Mouse (Mus musculus) CH12.LX (cell line): ENCODE results near the gene Agfg2. TPM values are rescaled to one million over a fixed set of nuclear protein-coding genes. Genes with fewer than 3 reads are reported as not detected.

ENCODE experiments used
- DNase-seq: peaks from one replicate; pipeline ENCODE4 v3.0.0-alpha.2; 2013; ENCODE audit errors: extremely low read depth
- H3K27ac ChIP-seq: 2 replicates; pipeline ENCODE4 v1.5.1; 2012; ENCODE audit warnings: low read depth, mild to moderate bottlenecking, control low read depth, moderate library complexity; ENCODE audit not compliant: insufficient read depth
- H3K27me3 ChIP-seq: replicated peaks from 2 replicates; pipeline ENCODE3; 2012; ENCODE audit warnings: inconsistent platforms
- H3K36me3 ChIP-seq, 2 experiments: replicated peaks in 1 of 2; 2 replicates each; pipeline versions ENCODE3 to v1.6.1; 2012; ENCODE audit warnings: inconsistent platforms in 1 of 2, low read length in 1 of 2, mild to moderate bottlenecking in 1 of 2, mixed read lengths in 1 of 2, moderate library complexity in 1 of 2; ENCODE audit not compliant: control insufficient read depth in 1 of 2, insufficient read depth in 1 of 2
- H3K4me1 ChIP-seq, 2 experiments: 2 replicates each; pipeline ENCODE4 v1.6.1; 2012; ENCODE audit warnings: inconsistent platforms in 1 of 2, moderate library complexity in 1 of 2; ENCODE audit not compliant: insufficient read depth in 2 of 2, control insufficient read depth in 1 of 2
- H3K4me2 ChIP-seq: 2 replicates; pipeline ENCODE4 v1.6.1; 2012; ENCODE audit warnings: low read depth, mild to moderate bottlenecking, control low read depth; ENCODE audit not compliant: poor library complexity, insufficient read depth, severe bottlenecking
- H3K4me3 ChIP-seq, 3 experiments: fragments of 150-350 bp in 1 of 3; sonication (generic) in 1 of 3; replicated peaks in 1 of 3; 2 replicates each; pipeline versions ENCODE3 to v1.5.1; 2011 to 2012; ENCODE audit warnings: low read depth in 2 of 3, low read length in 2 of 3, mild to moderate bottlenecking in 2 of 3, moderate library complexity in 2 of 3, control low read depth in 1 of 3, improper control_type of control experiment in 1 of 3, inconsistent platforms in 1 of 3, mixed read lengths in 1 of 3; ENCODE audit not compliant: poor library complexity in 1 of 3
- H3K79me2 ChIP-seq: replicated peaks from 2 replicates; pipeline ENCODE4 v1.6.1; 2012; ENCODE audit warnings: mild to moderate bottlenecking, moderate library complexity; ENCODE audit not compliant: control insufficient read depth, poor library complexity, insufficient read depth, severe bottlenecking; ENCODE audit errors: extremely low read depth
- H3K9ac ChIP-seq: 2 replicates; pipeline ENCODE4 v1.6.1; 2012; ENCODE audit warnings: low read depth, mild to moderate bottlenecking, control low read depth, moderate library complexity; ENCODE audit not compliant: insufficient read depth
- H3K9me3 ChIP-seq: replicated peaks from 2 replicates; pipeline ENCODE3; 2012; ENCODE audit warnings: low read length, inconsistent platforms, mixed read lengths
- CHD1 ChIP-seq: IDR thresholded peaks from 2 replicates; pipeline ENCODE4 v1.6.1; 2012; ENCODE audit warnings: low read depth, low read length, improper control_type of control experiment, inconsistent platforms
- CHD2 ChIP-seq: IDR thresholded peaks from 2 replicates; pipeline ENCODE4 v1.6.1; 2011; ENCODE audit warnings: low read length, improper control_type of control experiment
- E2F4 ChIP-seq: IDR thresholded peaks from 2 replicates; pipeline ENCODE4 v1.6.1; 2011; ENCODE audit warnings: low read depth, low read length, improper control_type of control experiment; ENCODE audit not compliant: insufficient replicate concordance
- GABPA ChIP-seq: IDR thresholded peaks from 2 replicates; pipeline ENCODE4 v1.6.1; 2012; ENCODE audit warnings: low read depth, low read length, improper control_type of control experiment, inconsistent platforms; ENCODE audit not compliant: insufficient replicate concordance
- HCFC1 ChIP-seq: IDR thresholded peaks from 2 replicates; pipeline ENCODE4 v1.6.1; 2012; ENCODE audit warnings: low read depth, mild to moderate bottlenecking, inconsistent platforms, low read length, improper control_type of control experiment
- IRF4 ChIP-seq: IDR thresholded peaks from 2 replicates; pipeline ENCODE4 v1.6.1; 2014; ENCODE audit warnings: low read depth, mild to moderate bottlenecking, inconsistent platforms, low read length, improper control_type of control experiment
- JUN ChIP-seq: IDR thresholded peaks from 2 replicates; pipeline ENCODE4 v1.6.1; 2011; ENCODE audit warnings: low read depth, mild to moderate bottlenecking, low read length, improper control_type of control experiment, moderate library complexity; ENCODE audit not compliant: insufficient read depth
- JUND ChIP-seq: conservative IDR thresholded peaks from 2 replicates; pipeline ENCODE4 v1.6.1; 2011; ENCODE audit warnings: low read depth, low read length, improper control_type of control experiment
- KAT2A ChIP-seq: IDR thresholded peaks from 2 replicates; pipeline ENCODE4 v1.6.1; 2012; ENCODE audit warnings: low read length, improper control_type of control experiment, inconsistent platforms; ENCODE audit not compliant: insufficient replicate concordance
- MAFK ChIP-seq: IDR thresholded peaks from 2 replicates; pipeline ENCODE4 v1.6.1; 2011; ENCODE audit warnings: low read length, improper control_type of control experiment; ENCODE audit not compliant: insufficient replicate concordance
- MAX ChIP-seq: IDR thresholded peaks from 2 replicates; pipeline ENCODE4 v1.6.1; 2011; ENCODE audit warnings: low read length, improper control_type of control experiment
- MAZ ChIP-seq: IDR thresholded peaks from 2 replicates; pipeline ENCODE4 v1.6.1; 2012; ENCODE audit warnings: low read depth, mild to moderate bottlenecking, inconsistent platforms, low read length, improper control_type of control experiment, moderate library complexity
- MEF2A ChIP-seq: IDR thresholded peaks from 2 replicates; pipeline ENCODE4 v1.6.1; 2014; ENCODE audit warnings: low read depth, mild to moderate bottlenecking, inconsistent platforms, low read length, improper control_type of control experiment, borderline replicate concordance
- MYC ChIP-seq: IDR thresholded peaks from 2 replicates; pipeline ENCODE4 v1.6.1; 2011; ENCODE audit warnings: low read depth, mild to moderate bottlenecking, improper control_type of control experiment, low read length
- NELFE ChIP-seq: IDR thresholded peaks from 2 replicates; pipeline ENCODE4 v1.6.1; 2011; ENCODE audit warnings: low read depth, low read length, improper control_type of control experiment
- PAX5 ChIP-seq: IDR thresholded peaks from 2 replicates; pipeline ENCODE4 v1.6.1; 2012; ENCODE audit warnings: low read length, inconsistent platforms, mixed read lengths
- POLR2A ChIP-seq: IDR thresholded peaks from 2 replicates; pipeline ENCODE4 v1.6.1; 2011; ENCODE audit warnings: low read depth, mild to moderate bottlenecking, improper control_type of control experiment, low read length
- POLR2AphosphoS2 ChIP-seq: IDR thresholded peaks from 2 replicates; pipeline ENCODE4 v1.6.1; 2011; ENCODE audit warnings: low read depth, low read length, improper control_type of control experiment
- RAD21 ChIP-seq: IDR thresholded peaks from 2 replicates; pipeline ENCODE4 v1.6.1; 2011; ENCODE audit warnings: low read depth, mild to moderate bottlenecking, low read length, improper control_type of control experiment, moderate library complexity
- SIN3A ChIP-seq: IDR thresholded peaks from 2 replicates; pipeline ENCODE4 v1.6.1; 2012; ENCODE audit warnings: low read length, improper control_type of control experiment, inconsistent platforms
- TCF12 ChIP-seq: IDR thresholded peaks from 2 replicates; pipeline ENCODE4 v1.6.1; 2014; ENCODE audit warnings: low read depth, mild to moderate bottlenecking, inconsistent platforms, low read length, improper control_type of control experiment
- UBTF ChIP-seq: IDR thresholded peaks from 2 replicates; pipeline ENCODE4 v1.6.1; 2012; ENCODE audit warnings: low read depth, mild to moderate bottlenecking, inconsistent platforms, low read length, improper control_type of control experiment, moderate library complexity
- USF1 ChIP-seq: IDR thresholded peaks from 2 replicates; pipeline ENCODE4 v1.6.1; 2014; ENCODE audit warnings: low read depth, mild to moderate bottlenecking, inconsistent platforms, low read length, improper control_type of control experiment
- USF2 ChIP-seq: conservative IDR thresholded peaks from 2 replicates; pipeline ENCODE4 v1.6.1; 2011; ENCODE audit warnings: low read depth, low read length, improper control_type of control experiment
- ZC3H11A ChIP-seq: IDR thresholded peaks from 2 replicates; pipeline ENCODE4 v1.6.1; 2012; ENCODE audit warnings: low read depth, mild to moderate bottlenecking, inconsistent platforms, low read length, improper control_type of control experiment
- ZMIZ1 ChIP-seq: IDR thresholded peaks from 2 replicates; pipeline ENCODE4 v1.6.1; 2012; ENCODE audit warnings: low read depth, mild to moderate bottlenecking, inconsistent platforms, low read length, improper control_type of control experiment
- ZNF384 ChIP-seq: IDR thresholded peaks from 2 replicates; pipeline ENCODE4 v1.6.1; 2012; ENCODE audit warnings: low read depth, low read length, improper control_type of control experiment, inconsistent platforms
- dilution Hi-C: fragments of 300-500 bp; cut with MboI; formaldehyde crosslinking; loops from 2 replicates; pipeline ENCODE4 v1.14.3; 2020; ENCODE audit warnings: low sequenced_read_pairs; ENCODE audit not compliant: extremely low pct_unique_long_range_greater_than_20kb, extremely low pct_ligation_motif_present
- in situ Hi-C: fragments of 300-500 bp; cut with MboI; formaldehyde crosslinking; loops from 3 replicates; pipeline ENCODE4 v1.14.3; 2019; ENCODE audit warnings: low sequenced_read_pairs, low pct_ligation_motif_present, low pct_unique_long_range_greater_than_20kb, mixed read lengths
- polyA plus RNA-seq: library from polyadenylated mRNA; unstranded; fragments of >175 nt; gene quantifications from 2 replicates; pipeline ENCODE4 v1.2.1, GENCODE M21; 2012; ENCODE audit warnings: low read depth; ENCODE audit not compliant: insufficient read length
- total RNA-seq, 2 experiments: library from RNA; depleted of rRNA; stranded (reverse); fragments of 300-350 nt in 1 of 2; fragments of >200 nt in 1 of 2; gene quantifications; 2 replicates each; pipeline ENCODE4 v1.2.3; 2012 to 2014

Agfg2 gene
- total and polyA plus RNA-seq, 3 experiments: 8.7 to 16.7 (median 13.4) TPM

DNA sequence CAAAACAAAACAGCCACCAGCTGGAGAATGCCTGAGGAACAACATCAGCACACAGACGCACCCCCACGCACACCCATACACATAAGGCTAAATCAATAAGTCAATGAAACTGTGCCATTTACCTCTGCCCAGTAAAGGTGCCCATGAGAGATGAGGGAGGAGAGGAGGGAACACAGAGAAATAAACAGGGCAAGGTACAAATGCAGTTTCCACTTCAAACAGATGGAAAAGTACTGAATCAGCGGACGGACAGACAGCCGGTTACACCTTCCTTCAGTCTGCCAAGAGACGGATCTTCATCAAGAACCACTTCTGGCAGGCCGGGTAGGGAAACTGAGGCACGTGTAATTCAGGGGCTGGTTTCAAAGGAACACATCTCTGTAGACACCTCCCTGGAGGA, 9.7 kb downstream of the Agfg2 start:
- in situ Hi-C loops: no loop called here
- TF ChIP-seq USF1 (no peak), MAZ (no peak), MYC (no peak), POLR2A (no peak), UBTF (no peak), NELFE (no peak), ZMIZ1 (no peak), GABPA (no peak), USF2 (no peak), KAT2A (no peak), ZNF384 (no peak), SIN3A (no peak)
- TF ChIP-seq, all 38 proteins: peak for 0
- H3K4me2 ChIP-seq: no peak overlapping the region
- H3K79me2 ChIP-seq: no peaks in the 10 kb centered on the region
- peaks cover 18 to 32% of the 10 kb centered on the region in 2 experiments for H3K4me1 ChIP-seq
- no peaks in the 10 kb centered on the region for H3K27me3 ChIP-seq
- H3K27ac ChIP-seq: no peak overlapping the region
- dilution Hi-C loops: no loop called here
- H3K9ac ChIP-seq: no peak overlapping the region
- H3K36me3 ChIP-seq: peaks cover 0 to 46% of the 10 kb centered on the region in 2 experiments
- no peak for DNase-seq
- H3K4me3 ChIP-seq: no peak overlapping the region
- no peaks in the 10 kb centered on the region for H3K9me3 ChIP-seq

DNA sequence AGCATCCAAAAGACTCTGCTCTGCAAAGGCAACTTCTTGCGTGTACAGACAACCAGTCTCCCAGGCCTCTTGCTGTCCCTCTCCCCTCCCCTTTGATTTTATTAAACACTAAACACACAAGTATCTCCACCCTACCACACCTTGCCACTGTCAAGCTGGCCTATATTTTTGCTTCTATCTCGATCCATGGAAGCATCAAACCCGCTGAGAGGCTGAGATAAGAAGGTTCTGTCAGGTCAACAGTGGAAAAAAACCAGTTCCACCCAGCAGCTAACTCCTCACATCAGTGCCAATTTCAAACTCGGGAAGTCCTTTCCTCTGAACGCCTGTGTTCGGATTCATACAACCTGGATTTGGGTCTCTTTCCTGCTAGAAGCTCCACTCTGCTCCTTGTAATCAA, 11.5 kb downstream of the Agfg2 start:
- no peaks in the 10 kb centered on the region for H3K27me3 ChIP-seq
- no peak overlapping the region for H3K4me3 ChIP-seq
- H3K27ac ChIP-seq: no peak overlapping the region
- DNase-seq: no peak
- no peak for TF ChIP-seq E2F4
- no peak for TF ChIP-seq UBTF
- no peak for TF ChIP-seq JUND
- TF ChIP-seq ZC3H11A: no peak
- no peak for TF ChIP-seq IRF4
- no peak for TF ChIP-seq GABPA
- no peak for TF ChIP-seq MEF2A
- no peak for TF ChIP-seq PAX5
- TF ChIP-seq TCF12: no peak
- TF ChIP-seq HCFC1: no peak
- TF ChIP-seq RAD21: no peak
- no peak for TF ChIP-seq POLR2A
- TF ChIP-seq POLR2AphosphoS2: no peak
- no peak for TF ChIP-seq JUN
- no peak for TF ChIP-seq MAFK
- TF ChIP-seq MAX: no peak
- TF ChIP-seq MAZ: no peak
- TF ChIP-seq CHD2: no peak
- no peak for TF ChIP-seq CHD1
- TF ChIP-seq, all 38 proteins: peak for 0
- Histone ChIP-seq H3K4me2 (no peak overlapping the region), H3K9ac (no peak overlapping the region), H3K79me2 (no peaks in the 10 kb centered on the region), H3K9me3 (no peaks in the 10 kb centered on the region), H3K36me3 (peaks cover 0 to 42% of the 10 kb centered on the region in 2 experiments), H3K4me1 (peaks cover 18 to 35% of the 10 kb centered on the region in 2 experiments)
- dilution Hi-C loops: no loop called here
- in situ Hi-C loops: no loop called here
